Mouse (Mus musculus): ENCODE measurements around the gene Adgrg7. TPM values are rescaled to one million over a fixed set of nuclear protein-coding genes. Genes with fewer than 3 reads are reported as not detected.

Gene Adgrg7
- polyA plus RNA-seq, 1 experiment, result not detected

GRCm38 (mm10) chr16:56717224-56718200 is 78.1 kb downstream of the Adgrg7 start, which contains the start of gene Tfg:
Tfg (minus strand) TSS chr16:56717450.
- under 1% methylated on average over 62 of the region's 62 CpGs for WGBS
- TF ChIP-seq POLR2A (IDR thresholded peaks at IDR 0.05; ENCODE audit: insufficient read depth, low read depth, low read length) (peak; percentile 52), CTCF (IDR thresholded peaks at IDR 0.05; ENCODE audit: insufficient read depth, low read depth, low read length) (no peak)
- Histone ChIP-seq H3K4me1 (ENCODE audit: control insufficient read depth, insufficient read depth, low read length) (peaks cover 6% of the 10 kb centered on the region; the same call in 1 of the 2 replicates), H3K27ac (ENCODE audit: insufficient read depth, low read depth, low read length) (peak within 1 kb of the TSS; percentile 84), H3K4me3 (ENCODE audit: insufficient read depth, low read depth, low read length) (peak within 1 kb of the TSS; percentile 83)

GRCm38 (mm10) chr16:56716557-56717179 is 79.0 kb downstream of the Adgrg7 start:
- H3K4me3 ChIP-seq (ENCODE audit: insufficient read depth, low read depth, low read length), result peak overlapping the region; percentile 83
- peaks cover 6% of the 10 kb centered on the region; the same call in 1 of the 2 replicates for H3K4me1 ChIP-seq (ENCODE audit: control insufficient read depth, insufficient read depth, low read length)
- TF ChIP-seq CTCF (IDR thresholded peaks at IDR 0.05; ENCODE audit: insufficient read depth, low read depth, low read length), result no peak
- TF ChIP-seq POLR2A (IDR thresholded peaks at IDR 0.05; ENCODE audit: insufficient read depth, low read depth, low read length), result no peak
- peak overlapping the region; percentile 84 for H3K27ac ChIP-seq (ENCODE audit: insufficient read depth, low read depth, low read length)
- WGBS, result under 1% methylated on average over 36 of the region's 38 CpGs

- Histone ChIP-seq H3K27ac (ENCODE audit: insufficient read depth, low read depth, low read length) (no peak overlapping the region), H3K4me3 (ENCODE audit: insufficient read depth, low read depth, low read length) (no peak overlapping the region), H3K4me1 (ENCODE audit: control insufficient read depth, insufficient read depth, low read length) (peaks cover 6% of the 10 kb centered on the region; the same call in 1 of the 2 replicates)
- TF ChIP-seq CTCF (IDR thresholded peaks at IDR 0.05; ENCODE audit: insufficient read depth, low read depth, low read length) (no peak), POLR2A (IDR thresholded peaks at IDR 0.05; ENCODE audit: insufficient read depth, low read depth, low read length) (no peak)
- 66% methylated on average over 3 of the region's 3 CpGs for WGBS
Observed at GRCm38 (mm10) chr16:56715608-56716007, 80.0 kb downstream of the Adgrg7 start.

GRCm38 (mm10) chr16:56710071-56710470 is 85.6 kb downstream of the Adgrg7 start:
- H3K4me3 ChIP-seq (ENCODE audit: insufficient read depth, low read depth, low read length), result no peak overlapping the region
- WGBS, result 92% methylated on average over 3 of the region's 3 CpGs
- TF ChIP-seq CTCF (IDR thresholded peaks at IDR 0.05; ENCODE audit: insufficient read depth, low read depth, low read length), result no peak
- TF ChIP-seq POLR2A (IDR thresholded peaks at IDR 0.05; ENCODE audit: insufficient read depth, low read depth, low read length), result no peak
- no peak overlapping the region for H3K27ac ChIP-seq (ENCODE audit: insufficient read depth, low read depth, low read length)
- peaks cover 3% of the 10 kb centered on the region; the same call in 1 of the 2 replicates for H3K4me1 ChIP-seq (ENCODE audit: control insufficient read depth, insufficient read depth, low read length)

GRCm38 (mm10) chr16:56705731-56706130 is 89.9 kb downstream of the Adgrg7 start:
- TF ChIP-seq CTCF (IDR thresholded peaks at IDR 0.05; ENCODE audit: insufficient read depth, low read depth, low read length) (no peak), POLR2A (IDR thresholded peaks at IDR 0.05; ENCODE audit: insufficient read depth, low read depth, low read length) (no peak)

GRCm38 (mm10) chr16:56700898-56701297 is 94.8 kb downstream of the Adgrg7 start:
- Histone ChIP-seq H3K4me3 (ENCODE audit: insufficient read depth, low read depth, low read length) (no peak overlapping the region), H3K27ac (ENCODE audit: insufficient read depth, low read depth, low read length) (no peak overlapping the region), H3K4me1 (ENCODE audit: control insufficient read depth, insufficient read depth, low read length) (no peaks in the 10 kb centered on the region)
- TF ChIP-seq CTCF (IDR thresholded peaks at IDR 0.05; ENCODE audit: insufficient read depth, low read depth, low read length) (no peak), POLR2A (IDR thresholded peaks at IDR 0.05; ENCODE audit: insufficient read depth, low read depth, low read length) (no peak)
- WGBS, result 96% methylated on average over 3 of the region's 3 CpGs

More at GRCm38 (mm10) chr16:56705731-56706130, 89.9 kb downstream of the Adgrg7 start:
- H3K4me3 ChIP-seq (ENCODE audit: insufficient read depth, low read depth, low read length), result no peak overlapping the region
- no peaks in the 10 kb centered on the region for H3K4me1 ChIP-seq (ENCODE audit: control insufficient read depth, insufficient read depth, low read length)
- no peak overlapping the region for H3K27ac ChIP-seq (ENCODE audit: insufficient read depth, low read depth, low read length)
- WGBS, result 82% methylated on average over 3 of the region's 3 CpGs

- TF ChIP-seq POLR2A (IDR thresholded peaks at IDR 0.05; ENCODE audit: insufficient read depth, low read depth, low read length), result no peak
- no peak overlapping the region for H3K27ac ChIP-seq (ENCODE audit: insufficient read depth, low read depth, low read length)
- H3K4me1 ChIP-seq (ENCODE audit: control insufficient read depth, insufficient read depth, low read length), result no peaks in the 10 kb centered on the region
- 46% methylated on average over 2 of the region's 2 CpGs for WGBS
- no peak overlapping the region for H3K4me3 ChIP-seq (ENCODE audit: insufficient read depth, low read depth, low read length)
Observed at GRCm38 (mm10) chr16:56696448-56696847, 99.2 kb downstream of the Adgrg7 start.

GRCm38 (mm10) chr16:56690715-56691114 is 104.9 kb downstream of the Adgrg7 start:
- Histone ChIP-seq H3K4me1 (ENCODE audit: control insufficient read depth, insufficient read depth, low read length) (no peaks in the 10 kb centered on the region), H3K4me3 (ENCODE audit: insufficient read depth, low read depth, low read length) (no peak overlapping the region), H3K27ac (ENCODE audit: insufficient read depth, low read depth, low read length) (no peak overlapping the region)
- TF ChIP-seq POLR2A (IDR thresholded peaks at IDR 0.05; ENCODE audit: insufficient read depth, low read depth, low read length) (no peak), CTCF (IDR thresholded peaks at IDR 0.05; ENCODE audit: insufficient read depth, low read depth, low read length) (no peak)
- 85% methylated on average over 7 of the region's 7 CpGs for WGBS

- H3K4me3 ChIP-seq (ENCODE audit: insufficient read depth, low read depth, low read length), result no peak overlapping the region
- H3K4me1 ChIP-seq (ENCODE audit: control insufficient read depth, insufficient read depth, low read length), result no peaks in the 10 kb centered on the region
- H3K27ac ChIP-seq (ENCODE audit: insufficient read depth, low read depth, low read length), result no peak overlapping the region
- TF ChIP-seq POLR2A (IDR thresholded peaks at IDR 0.05; ENCODE audit: insufficient read depth, low read depth, low read length) (no peak), CTCF (IDR thresholded peaks at IDR 0.05; ENCODE audit: insufficient read depth, low read depth, low read length) (no peak)
- 86% methylated on average over 5 of the region's 5 CpGs for WGBS
Observed at GRCm38 (mm10) chr16:56686747-56687146, 108.9 kb downstream of the Adgrg7 start.
